Mouse (Mus musculus): ENCODE measurements around the gene Prss48.

Gene Prss48

DNA sequence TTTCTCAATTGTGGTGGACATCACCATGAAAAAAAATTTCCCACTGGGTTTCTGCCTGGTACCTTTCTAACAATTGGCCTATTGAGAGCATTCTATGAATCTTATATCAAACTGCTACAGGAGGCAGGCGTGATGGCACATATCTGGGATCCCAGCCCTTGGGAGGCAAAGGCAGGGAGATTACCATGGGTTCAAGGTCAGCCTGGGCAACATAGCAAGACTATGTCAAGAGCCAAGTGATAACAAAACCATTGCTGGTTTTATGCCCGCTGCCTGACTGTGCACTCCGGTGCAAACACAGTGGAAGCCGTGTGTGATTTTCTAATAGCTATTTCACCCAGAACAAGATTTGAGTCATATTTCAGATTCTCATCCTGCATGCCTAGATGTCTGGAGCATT lies 51.4 kb downstream of the Prss48 start:
- ATAC-seq (ENCODE audit: low TSS enrichment), result no peak

All from frontal cortex, adult (tissue).